Mouse (Mus musculus): ENCODE data around the gene Ankib1.

Gene Ankib1

GRCm38 (mm10) chr5:3646539-3646938, 156.2 kb downstream of the Ankib1 start:
- in situ Hi-C loops (cut with MboI): no loop called here

GRCm38 (mm10) chr5:3645326-3645725, 157.4 kb downstream of the Ankib1 start:
- in situ Hi-C loops (cut with MboI): no loop called here

- in situ Hi-C loops (cut with MboI): no loop called here
These were observed 158.1 kb downstream of the Ankib1 start for GRCm38 (mm10) chr5:3644621-3645020.
